Mouse (Mus musculus) layer of hippocampus, postnatal 14 days (tissue): ENCODE measurements around the gene E330009J07Rik. TPM values are rescaled to one million over a fixed set of nuclear protein-coding genes. Genes with fewer than 3 reads are reported as not detected.

Experiments used
- total RNA-seq, 2 experiments: library from RNA; stranded (reverse); gene quantifications; 2 replicates each; pipeline ENCODE4 v1.2.3; 2021

Gene E330009J07Rik
- total RNA-seq, 2 experiments from 2014 or later: 40.8 to 44.6 TPM

Other genes with a start within 250 kb of the E330009J07Rik start
- 10 to 100 TPM; 50.4 to 53.9 TPM for gene Agk, start 111.0 kb downstream of the E330009J07Rik start, total RNA-seq
- not detected for gene Wee2, start 3.0 kb upstream of the E330009J07Rik start, total RNA-seq
- gene Ssbp1, start 35.2 kb upstream of the E330009J07Rik start, total RNA-seq: 10 to 100 TPM; 33.7 to 34.1 TPM
- under 1 TPM in 1 of 2 experiments, not detected in 1; 0.30 TPM for gene Tas2r137, start 55.1 kb upstream of the E330009J07Rik start, total RNA-seq
- gene Tas2r108, start 57.4 kb upstream of the E330009J07Rik start, total RNA-seq: under 1 TPM in 1 of 2 experiments, not detected in 1; 0.44 TPM
- not detected for gene Prss37, start 83.4 kb upstream of the E330009J07Rik start, total RNA-seq
- not detected for gene Olfr461, start 118.9 kb upstream of the E330009J07Rik start, total RNA-seq
- gene Olfr460, start 133.4 kb upstream of the E330009J07Rik start, total RNA-seq: not detected
- under 1 TPM; 0.37 to 0.45 TPM for gene Clec5a, start 149.7 kb upstream of the E330009J07Rik start, total RNA-seq
- gene Tas2r138, start 177.2 kb upstream of the E330009J07Rik start, total RNA-seq: not detected
- under 1 TPM; 0.26 to 0.32 TPM for gene Mgam, start 192.7 kb upstream of the E330009J07Rik start, total RNA-seq